Mouse (Mus musculus) kidney, postnatal 0 days (tissue): ENCODE data around the gene Lrrc4. TPM values are rescaled to one million over a fixed set of nuclear protein-coding genes. Genes with fewer than 3 reads are reported as not detected.

Experiments
- ATAC-seq: fragments of 200-750 bp; cut with Nextera tagmentation; replicated peaks from 2 replicates; pipeline ENCODE4 v1.8.0; 2017; ENCODE audit warnings: low read depth, moderate number of reproducible peaks, moderate TSS enrichment, moderate library complexity; ENCODE audit not compliant: low FRiP score
- DNase-seq: peaks from one replicate; pipeline ENCODE4 v3.0.0-alpha.2; 2016; ENCODE audit warnings: low spot score
- H3K27ac ChIP-seq: fragments of 300-500 bp; sonication (generic); 2 replicates; pipeline ENCODE4 v1.5.1; 2014; ENCODE audit warnings: mild to moderate bottlenecking
- H3K27me3 ChIP-seq: fragments of 300-500 bp; sonication (generic); 2 replicates; pipeline ENCODE4 v1.6.1; 2014; ENCODE audit warnings: low read length, mixed read lengths; ENCODE audit not compliant: insufficient read depth
- H3K36me3 ChIP-seq: fragments of 300-500 bp; sonication (generic); 2 replicates; pipeline ENCODE4 v1.6.1; 2014; ENCODE audit warnings: low read length, mixed read lengths; ENCODE audit not compliant: insufficient read depth
- H3K4me1 ChIP-seq: fragments of 300-500 bp; sonication (generic); replicated peaks from 2 replicates; pipeline ENCODE4 v1.6.1; 2014; ENCODE audit warnings: antibody characterized with exemption, low read length, mixed read lengths; ENCODE audit not compliant: insufficient read depth
- H3K4me2 ChIP-seq: fragments of 300-500 bp; sonication (generic); 2 replicates; pipeline ENCODE4 v1.6.1; 2014; ENCODE audit warnings: mild to moderate bottlenecking, low read length, moderate library complexity, mixed read lengths
- H3K4me3 ChIP-seq: fragments of 300-500 bp; sonication (generic); replicated peaks from 2 replicates; pipeline ENCODE4 v1.5.1; 2014; ENCODE audit warnings: low read depth, low read length
- H3K9ac ChIP-seq: fragments of 300-500 bp; sonication (generic); 2 replicates; pipeline ENCODE4 v1.6.1; 2014; ENCODE audit warnings: low read depth, low read length
- H3K9me3 ChIP-seq: fragments of 300-500 bp; sonication (generic); replicated peaks from 2 replicates; pipeline ENCODE4 v1.6.1; 2016; ENCODE audit warnings: low read length, inconsistent platforms, mixed read lengths
- CTCF ChIP-seq: IDR thresholded peaks from 2 replicates; pipeline ENCODE4 v1.5.1; 2016; ENCODE audit warnings: antibody characterized with exemption, low read depth, mild to moderate bottlenecking, moderate library complexity
- WGBS: fragments of 180-500 bp; shearing (Covaris S2); extraction: QIAGEN DNeasy Blood & Tissue Kit; methylation state at CpG from one replicate; pipeline ENCODE4 v1.1.7; 2014; 5-methylcytosine and 5-hydroxymethylcytosine counted together
- polyA plus RNA-seq: library from polyadenylated mRNA; unstranded; fragments of >200 nt; fragmentation: Nextera tagmentation; extraction: Ambion mirVana; gene quantifications from 2 replicates; pipeline ENCODE4 v1.2.1, GENCODE M21; 2015

The Lrrc4 gene
- polyA plus RNA-seq, 1 experiment from 2014 or later = 0.66 TPM

DNA sequence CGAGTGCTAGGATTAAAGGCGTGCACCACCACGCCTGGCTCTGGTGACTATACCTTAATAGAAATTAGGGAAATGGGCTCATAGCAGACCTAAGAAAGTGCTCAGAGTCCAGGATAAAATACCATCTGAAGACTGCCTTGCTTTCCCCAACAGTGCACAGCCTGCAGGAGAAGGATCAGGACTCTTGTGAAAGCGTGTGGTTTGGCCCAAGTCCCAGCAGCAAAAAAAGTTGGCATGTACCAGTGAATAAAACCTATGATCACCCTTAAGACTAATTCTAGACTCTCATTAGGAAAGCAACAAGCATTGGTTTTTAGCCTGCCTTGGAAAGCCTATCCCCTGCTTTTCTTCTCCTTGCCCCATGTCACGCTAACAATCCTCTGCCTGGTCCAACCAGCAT, 7.7 kb downstream of the Lrrc4 start:
- Histone ChIP-seq H3K27me3 (no peaks in the 10 kb centered on the region), H3K4me1 (no peaks in the 10 kb centered on the region), H3K27ac (no peak overlapping the region), H3K4me2 (no peak overlapping the region), H3K9me3 (no peaks in the 10 kb centered on the region), H3K4me3 (no peak overlapping the region), H3K36me3 (no peaks in the 10 kb centered on the region), H3K9ac (no peak overlapping the region)
- TF ChIP-seq CTCF = no peak
- no peak for ATAC-seq
- 90% methylated on average over 5 of the region's 5 CpGs for WGBS
- DNase-seq = no peak

DNA sequence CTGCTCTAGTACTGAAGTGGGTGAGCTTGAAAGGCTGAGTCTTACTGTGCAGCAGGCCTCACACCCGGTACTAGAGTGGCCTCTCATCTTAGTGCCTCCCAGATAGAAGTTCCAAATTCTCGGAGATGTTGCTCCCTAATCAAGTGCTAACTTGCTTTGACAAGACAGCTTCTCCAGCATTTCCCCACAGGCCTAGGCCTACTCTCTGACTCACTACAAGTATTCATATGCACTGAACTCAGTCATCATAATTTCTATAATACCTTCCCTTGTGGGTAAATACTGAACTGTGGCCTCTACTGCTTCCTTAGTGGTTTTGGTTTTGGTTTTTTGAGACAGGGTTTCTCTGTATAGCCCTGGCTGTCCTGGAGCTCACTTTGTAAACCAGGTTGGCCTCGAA, 8.2 kb downstream of the Lrrc4 start:
- no peak for TF ChIP-seq CTCF
- Histone ChIP-seq H3K9ac (no peak overlapping the region), H3K36me3 (no peaks in the 10 kb centered on the region), H3K27ac (no peak overlapping the region), H3K4me1 (no peaks in the 10 kb centered on the region), H3K27me3 (no peaks in the 10 kb centered on the region), H3K4me2 (no peak overlapping the region), H3K4me3 (no peak overlapping the region), H3K9me3 (no peaks in the 10 kb centered on the region)
- ATAC-seq = no peak
- DNase-seq = no peak
- WGBS = 96% methylated on average over 3 of the region's 3 CpGs

DNA sequence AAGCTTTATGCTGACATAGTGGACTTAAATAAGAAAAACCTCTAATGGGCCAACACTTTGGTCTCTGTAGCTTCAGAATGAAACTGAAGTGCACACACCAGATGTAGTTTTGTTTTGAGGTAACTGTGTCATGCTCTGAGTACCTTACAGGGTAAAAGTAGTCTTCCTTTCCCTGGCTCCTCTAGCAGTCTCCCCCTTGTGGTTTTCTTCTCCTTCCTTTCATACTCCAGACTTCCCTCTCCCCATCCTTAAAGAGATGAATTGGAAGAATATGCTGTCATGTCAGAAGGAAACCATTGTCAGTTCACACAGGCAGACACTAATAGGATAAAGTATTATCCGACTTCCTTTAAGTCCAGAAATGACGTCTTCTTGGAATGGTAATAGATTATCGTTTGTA, 9.3 kb downstream of the Lrrc4 start:
- Histone ChIP-seq H3K9me3 (no peaks in the 10 kb centered on the region), H3K4me3 (no peak overlapping the region), H3K9ac (no peak overlapping the region), H3K4me1 (no peaks in the 10 kb centered on the region), H3K27me3 (no peaks in the 10 kb centered on the region), H3K4me2 (no peak overlapping the region), H3K36me3 (no peaks in the 10 kb centered on the region), H3K27ac (no peak overlapping the region)
- TF ChIP-seq CTCF = peak; percentile 40
- WGBS = 71% methylated on average over 3 of the region's 3 CpGs
- ATAC-seq (no peak), DNase-seq (no peak)

DNA sequence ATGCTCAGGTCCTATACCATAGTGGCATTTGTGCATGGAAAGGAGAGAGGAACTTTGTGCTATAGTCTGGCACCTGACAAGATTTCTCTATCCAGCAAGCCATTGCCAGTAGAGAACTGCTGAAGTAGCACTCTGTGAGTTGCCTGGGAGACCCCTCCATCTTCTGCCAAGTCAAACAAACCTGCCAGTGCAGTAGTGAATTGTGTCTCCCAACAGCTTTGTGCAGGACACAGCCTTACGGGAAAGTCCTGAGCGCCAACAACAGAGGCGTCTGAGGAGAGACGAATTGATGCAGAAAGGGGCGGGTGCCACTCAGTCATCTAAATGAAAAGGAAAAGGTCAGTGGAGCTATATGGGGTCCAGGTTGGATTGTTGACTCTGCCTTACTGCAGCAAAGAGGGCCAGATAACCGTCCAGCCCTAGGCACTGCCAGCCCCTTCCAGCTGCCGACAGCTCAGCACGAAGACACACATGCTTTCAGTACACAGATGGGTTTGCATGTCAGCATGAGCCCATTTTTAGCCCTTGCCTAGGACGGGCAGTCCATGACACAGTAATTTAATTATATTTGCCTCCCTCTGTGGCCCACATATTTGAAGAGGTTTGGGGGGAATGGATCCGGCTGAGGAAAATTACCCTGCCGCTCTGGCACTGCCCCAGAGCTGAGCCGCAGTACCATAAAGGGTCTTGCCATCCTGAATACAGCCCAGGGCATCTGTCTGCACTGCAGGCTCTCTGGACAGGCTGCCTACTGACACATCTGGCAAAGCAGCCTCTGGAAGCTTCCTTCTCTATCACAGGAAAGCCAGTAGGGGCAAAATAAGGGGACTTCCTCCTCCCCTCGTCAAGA, 11.8 kb downstream of the Lrrc4 start:
- TF ChIP-seq CTCF = no peak
- no peaks in the 10 kb centered on the region for H3K9me3 ChIP-seq
- no peak overlapping the region for H3K27ac ChIP-seq
- no peak for ATAC-seq
- H3K4me1 ChIP-seq = no peaks in the 10 kb centered on the region
- WGBS = 74% methylated on average over 13 of the region's 13 CpGs
- H3K9ac ChIP-seq = no peak overlapping the region
- H3K4me3 ChIP-seq = no peak overlapping the region
- no peaks in the 10 kb centered on the region for H3K27me3 ChIP-seq
- H3K4me2 ChIP-seq = no peak overlapping the region
- DNase-seq = no peak
- H3K36me3 ChIP-seq = no peaks in the 10 kb centered on the region

DNA sequence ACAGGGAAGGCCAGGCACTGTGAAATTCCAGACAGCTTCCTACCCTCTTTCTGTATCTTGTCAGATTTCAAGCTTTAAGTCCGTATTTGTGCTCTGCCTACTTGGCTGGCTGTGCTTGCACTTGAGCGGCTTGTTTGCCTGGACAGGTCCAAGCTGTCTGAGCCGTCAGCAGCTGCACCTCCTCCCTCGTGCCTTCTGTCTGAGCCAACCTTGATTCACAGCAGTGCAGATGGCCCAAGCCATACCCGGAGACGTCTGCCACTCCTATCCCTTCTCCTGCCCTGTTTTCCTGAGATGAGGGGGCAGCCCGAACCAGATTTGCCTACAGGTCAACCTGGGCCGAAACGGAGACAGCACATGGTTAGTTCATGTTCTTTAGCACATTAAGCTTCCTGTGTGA, 14.5 kb downstream of the Lrrc4 start:
- no peak for TF ChIP-seq CTCF
- no peaks in the 10 kb centered on the region for H3K36me3 ChIP-seq
- no peak for DNase-seq
- H3K27ac ChIP-seq = no peak overlapping the region
- no peaks in the 10 kb centered on the region for H3K9me3 ChIP-seq
- no peaks in the 10 kb centered on the region for H3K4me1 ChIP-seq
- no peaks in the 10 kb centered on the region for H3K27me3 ChIP-seq
- no peak for ATAC-seq
- no peak overlapping the region for H3K4me3 ChIP-seq
- no peak overlapping the region for H3K4me2 ChIP-seq
- no peak overlapping the region for H3K9ac ChIP-seq
- 44% methylated on average over 9 of the region's 9 CpGs for WGBS

DNA sequence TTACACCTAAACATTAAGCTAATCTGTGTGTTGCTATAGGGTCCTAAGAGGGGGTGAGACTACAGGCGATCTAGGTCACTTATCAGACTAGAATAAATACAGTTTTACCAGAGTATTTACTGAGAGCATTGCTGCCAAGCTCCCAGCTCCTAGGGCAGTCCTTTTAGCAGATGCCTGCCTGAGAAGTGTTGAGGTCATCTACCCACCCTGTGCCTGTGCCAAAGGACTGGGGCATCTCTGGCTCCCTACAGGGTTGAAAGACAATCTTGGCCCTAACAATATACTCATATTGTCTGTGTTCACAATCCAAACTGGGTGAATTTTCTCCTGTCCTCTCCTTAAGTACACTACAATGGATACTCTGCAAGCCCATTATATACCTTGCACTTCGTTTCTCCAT, 16.7 kb downstream of the Lrrc4 start:
- 82% methylated on average over 2 of the region's 2 CpGs for WGBS
- ATAC-seq (no peak), DNase-seq (no peak)
- Histone ChIP-seq H3K27me3 (no peaks in the 10 kb centered on the region), H3K9me3 (no peaks in the 10 kb centered on the region), H3K4me1 (no peaks in the 10 kb centered on the region), H3K4me3 (no peak overlapping the region), H3K4me2 (no peak overlapping the region), H3K27ac (no peak overlapping the region), H3K9ac (no peak overlapping the region), H3K36me3 (no peaks in the 10 kb centered on the region)
- no peak for TF ChIP-seq CTCF

DNA sequence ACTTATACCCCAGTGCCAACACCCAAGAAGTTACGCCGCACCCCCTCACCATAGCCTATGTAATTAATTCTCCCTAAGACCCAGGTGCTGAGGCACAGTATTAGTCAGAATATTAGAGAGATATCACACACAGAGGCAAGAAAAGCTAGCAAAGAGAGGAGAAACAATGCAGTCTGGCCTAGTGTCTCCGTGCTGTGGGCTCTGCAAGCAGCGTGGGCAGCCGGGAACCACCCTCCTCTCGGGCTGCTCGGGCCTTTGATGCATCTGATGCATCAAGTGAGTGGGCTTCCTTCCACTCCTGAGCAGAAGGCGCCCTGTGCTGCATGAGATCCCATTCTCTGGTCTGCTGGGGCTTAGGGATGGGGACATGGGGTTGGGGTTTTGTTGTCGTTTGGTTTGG, 18.5 kb downstream of the Lrrc4 start:
- Histone ChIP-seq H3K4me2 (no peak overlapping the region), H3K9ac (no peak overlapping the region), H3K36me3 (no peaks in the 10 kb centered on the region), H3K4me1 (no peaks in the 10 kb centered on the region), H3K4me3 (no peak overlapping the region), H3K27ac (no peak overlapping the region), H3K27me3 (no peaks in the 10 kb centered on the region), H3K9me3 (no peaks in the 10 kb centered on the region)
- WGBS = 91% methylated on average over 9 of the region's 9 CpGs
- ATAC-seq (no peak), DNase-seq (no peak)
- TF ChIP-seq CTCF = no peak
